Mouse (Mus musculus) naive thymus-derived CD4-positive, alpha-beta T cell, adult 2 months (primary cell): ENCODE results near the gene Adrm1.
"Not testable (repeated sequence)": the region's sequence is repeated elsewhere in the genome, so short reads cannot be mapped to it uniquely, and the experiment has no call there.

ENCODE experiments used
- DNase-seq: peaks from one replicate; pipeline ENCODE4 v3.0.0-alpha.2; 2011; ENCODE audit warnings: low read depth

The Adrm1 gene

DNA sequence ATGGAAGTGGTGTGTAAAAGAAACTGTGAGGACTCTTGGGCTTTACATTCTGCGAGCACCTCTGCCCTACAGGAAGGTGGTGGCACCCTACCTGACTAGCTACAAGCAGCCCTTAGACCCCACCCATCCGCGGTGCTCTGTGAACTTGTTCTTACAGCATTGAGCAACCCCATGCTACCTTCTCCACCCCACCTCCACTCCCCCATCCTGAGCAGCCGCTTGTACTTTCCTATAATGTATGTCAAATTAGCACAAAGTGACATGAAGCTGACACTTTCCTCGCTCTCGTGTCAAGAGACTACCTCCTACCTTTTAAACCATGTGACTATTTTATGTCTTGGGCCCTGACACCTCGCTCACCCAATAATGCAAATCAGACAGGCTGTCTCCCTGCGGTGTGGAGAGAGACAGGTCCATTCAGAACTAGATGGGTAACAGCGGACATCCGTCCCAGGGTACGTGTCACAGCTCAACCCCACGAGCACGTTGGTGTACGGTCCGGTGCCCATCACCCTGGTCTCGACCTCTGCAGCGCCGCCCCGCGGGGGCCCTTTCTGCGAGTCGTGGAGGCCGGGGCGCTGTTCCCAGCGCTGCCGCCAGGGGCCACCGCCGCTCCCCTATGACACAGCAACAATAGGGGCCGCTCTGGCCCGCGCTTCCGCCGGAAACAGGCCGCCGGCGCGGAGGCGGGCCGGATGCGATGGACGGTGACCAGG lies at the start of gene Adrm1:
Adrm1 (plus strand) TSS at position 680 of the 716 bp plus-strand sequence.
- DNase-seq = peak; percentile 98

DNA sequence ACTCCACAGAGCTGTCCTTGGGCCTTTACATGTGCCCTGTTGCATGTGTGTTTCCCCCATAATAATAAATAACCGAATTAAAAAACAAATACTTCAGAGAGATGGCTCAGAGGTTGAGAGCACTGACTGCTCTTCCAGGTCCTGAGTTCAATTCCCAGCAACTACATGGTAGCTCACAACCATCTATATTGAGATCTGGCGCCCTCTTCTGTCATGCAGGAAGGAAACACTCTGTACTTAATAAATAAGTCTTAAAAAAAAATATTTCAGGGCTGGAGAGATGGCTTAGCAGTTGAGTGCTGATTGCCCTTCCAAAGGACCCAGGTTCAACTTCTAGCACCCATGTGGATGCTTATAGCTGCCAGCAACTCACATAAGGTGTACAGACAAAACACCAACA lies 47.1 kb upstream of the Adrm1 start:
- DNase-seq = peak; percentile 21

DNA sequence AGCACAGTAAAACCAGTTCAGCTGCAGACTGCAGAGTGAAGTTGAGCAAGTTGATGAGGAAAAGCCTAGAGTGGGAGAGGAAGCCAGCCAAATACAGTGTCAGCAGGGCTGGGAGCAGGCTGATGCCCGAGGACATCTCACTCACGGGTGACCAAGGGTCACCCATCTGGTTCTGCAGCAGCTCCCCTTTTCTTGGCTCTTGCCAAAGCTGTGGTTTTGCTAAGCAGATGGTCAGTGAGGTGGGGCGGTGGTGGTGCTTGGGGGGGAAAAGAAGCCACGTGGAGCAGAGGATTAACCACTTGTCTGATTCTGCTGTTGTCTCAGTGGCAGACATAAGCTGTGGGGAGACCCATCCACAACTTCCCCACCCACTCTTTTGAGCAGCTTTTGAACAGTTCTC lies 45.1 kb upstream of the Adrm1 start:
- no peak for DNase-seq

DNA sequence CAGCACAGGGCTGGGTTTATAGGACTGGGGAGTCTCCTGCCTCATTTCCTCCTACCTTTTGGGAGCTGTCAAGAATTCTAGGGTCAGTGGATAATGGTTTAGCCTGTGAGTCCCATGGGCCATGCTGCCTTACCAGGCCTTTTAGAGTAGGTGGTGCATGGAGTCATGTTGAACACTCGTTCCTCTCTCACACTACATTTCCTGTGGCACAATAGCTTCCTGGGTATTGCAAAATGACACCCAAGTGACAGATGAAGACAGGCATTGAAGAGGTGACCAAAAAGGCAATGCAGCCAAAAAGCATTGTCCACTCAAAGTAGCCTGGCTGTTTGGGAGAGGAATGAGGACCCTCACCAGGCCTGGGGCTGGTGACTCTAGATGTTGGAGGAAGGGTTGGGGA lies 43.6 kb upstream of the Adrm1 start:
- no peak for DNase-seq

DNA sequence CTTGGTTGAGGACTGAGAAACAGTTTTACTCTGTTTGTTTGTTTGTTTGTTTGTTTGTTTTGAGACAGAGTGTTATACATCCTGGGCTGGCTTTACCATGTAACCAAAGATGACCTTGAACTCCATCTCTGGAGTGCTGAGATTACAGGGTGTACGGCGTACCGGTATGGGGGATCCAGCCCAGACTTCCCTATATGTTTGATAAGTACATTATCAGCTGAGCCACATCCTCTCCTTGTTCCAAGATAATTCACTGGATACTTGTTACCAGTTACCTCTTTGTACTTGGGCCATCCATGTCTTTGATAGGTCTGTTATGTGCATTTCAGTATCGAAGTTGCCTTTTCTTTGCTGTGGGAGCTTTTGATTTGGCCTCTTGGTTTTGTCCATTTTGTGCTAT lies 38.1 kb upstream of the Adrm1 start:
- no peak for DNase-seq

DNA sequence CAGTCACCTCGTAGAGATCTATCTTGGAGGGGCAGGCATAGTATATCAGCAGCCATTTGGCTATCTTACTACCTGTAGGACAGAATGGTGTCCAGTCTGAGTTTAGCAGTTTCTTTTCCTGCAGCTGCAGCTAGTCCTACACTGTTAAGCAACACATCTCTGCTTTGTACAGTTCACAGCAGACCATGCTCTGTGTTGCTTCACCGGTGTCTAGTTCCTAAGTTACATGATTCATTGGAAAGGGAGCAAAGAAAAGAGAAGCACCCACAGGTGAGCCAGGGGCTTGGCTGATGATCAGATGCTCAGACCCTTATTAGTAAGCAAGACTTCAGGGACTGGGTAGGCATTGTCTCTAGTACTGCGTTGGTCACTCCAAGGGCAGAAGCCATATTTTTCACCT lies 37.4 kb upstream of the Adrm1 start:
- DNase-seq = no peak

DNA sequence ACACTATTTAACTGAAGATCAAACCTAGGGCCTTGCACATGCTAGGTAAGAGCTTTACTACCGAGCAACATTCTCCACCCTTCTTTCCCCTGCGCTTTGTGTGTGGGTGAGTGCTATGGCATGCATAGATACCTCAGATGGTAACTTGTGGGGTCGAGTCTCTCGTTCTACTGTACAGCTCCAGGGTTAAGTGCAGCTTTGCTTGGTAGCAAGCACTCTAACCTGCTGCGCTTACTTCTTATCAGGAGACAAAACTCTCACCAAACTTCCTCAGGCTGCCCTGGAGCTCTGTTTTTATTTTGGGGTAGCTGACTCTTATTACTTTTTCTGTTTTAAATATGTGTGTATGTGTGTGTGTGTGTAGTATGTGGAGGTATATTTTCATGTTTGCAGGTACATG lies 35.9 kb upstream of the Adrm1 start:
- no peak for DNase-seq

DNA sequence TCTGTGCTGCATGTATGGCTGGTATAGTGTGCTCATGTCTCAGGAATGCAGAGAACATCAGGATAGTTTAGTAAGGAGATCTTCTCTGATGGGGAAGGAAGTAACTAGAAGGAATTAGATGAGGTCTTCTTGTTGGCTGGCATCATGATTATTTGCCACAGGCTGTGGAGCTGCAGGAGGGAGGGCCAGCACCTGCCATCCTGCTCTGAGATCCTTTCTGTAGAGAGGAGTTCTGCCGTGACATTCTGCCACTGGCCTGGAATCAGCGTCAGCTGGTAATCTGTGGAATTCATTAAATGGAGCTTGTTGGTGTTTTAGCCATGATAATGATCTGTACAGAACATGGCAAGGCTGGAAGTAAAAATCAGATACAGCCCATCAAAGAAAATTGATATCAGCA lies 25.2 kb upstream of the Adrm1 start:
- no peak for DNase-seq

DNA sequence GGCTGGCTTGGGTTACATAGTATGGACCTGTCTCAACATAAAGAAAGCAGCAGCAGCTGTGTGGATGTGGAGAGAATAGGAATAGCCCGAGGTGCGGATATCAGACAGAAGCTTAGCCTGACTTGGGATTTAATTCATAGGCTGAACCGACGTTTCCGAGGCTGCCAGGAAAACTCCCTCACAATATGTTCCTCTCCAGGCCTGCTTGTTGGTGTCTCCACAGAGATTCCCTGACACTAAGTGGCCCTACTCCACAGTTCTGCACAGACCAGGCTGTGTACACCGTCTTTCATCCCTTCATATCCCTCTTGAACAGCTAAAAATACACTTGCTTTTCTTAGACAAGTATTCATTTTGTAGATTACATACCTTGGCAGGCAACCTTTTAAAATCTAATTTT lies 23.9 kb upstream of the Adrm1 start:
- DNase-seq = no peak

DNA sequence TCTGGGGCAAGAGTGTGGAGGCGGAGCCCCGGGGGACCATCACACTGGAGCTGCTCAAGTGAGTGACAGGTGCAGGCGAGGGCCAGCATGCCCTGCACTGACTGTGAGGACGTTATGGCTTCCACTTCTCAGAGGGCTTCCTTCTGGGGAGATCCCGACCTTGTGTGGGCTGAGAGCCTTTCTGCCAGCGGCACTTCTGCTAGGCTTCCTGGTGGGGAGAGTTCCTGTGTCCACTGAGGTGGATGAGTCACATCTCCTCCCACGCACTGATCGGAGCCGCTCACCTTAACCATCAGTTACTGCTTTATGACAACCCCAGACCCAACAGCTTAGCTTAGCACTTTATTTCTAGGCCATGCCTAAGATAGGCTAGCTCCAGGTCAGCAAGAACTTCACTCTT lies 22.7 kb upstream of the Adrm1 start:
- DNase-seq = no peak

DNA sequence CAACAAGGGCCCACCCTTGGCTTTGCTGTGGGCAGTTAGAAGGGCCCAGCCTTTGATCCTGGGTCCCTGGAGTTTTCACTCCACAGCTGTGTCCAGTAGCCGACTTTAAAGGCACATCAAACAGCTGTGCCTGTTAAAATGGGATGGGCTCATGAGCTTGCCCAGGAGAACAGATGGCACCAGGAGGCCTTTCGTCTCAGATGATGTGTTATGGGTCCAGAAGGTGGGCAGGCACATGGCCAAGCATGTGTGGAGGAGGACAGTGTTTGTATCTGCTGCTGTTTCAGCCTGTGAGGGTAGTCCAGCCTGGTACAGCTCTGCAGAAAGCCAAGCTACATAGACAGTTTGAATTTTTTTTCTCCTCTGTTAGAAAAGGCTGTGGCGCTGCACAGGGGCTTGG lies 16.5 kb upstream of the Adrm1 start:
- no peak for DNase-seq

DNA sequence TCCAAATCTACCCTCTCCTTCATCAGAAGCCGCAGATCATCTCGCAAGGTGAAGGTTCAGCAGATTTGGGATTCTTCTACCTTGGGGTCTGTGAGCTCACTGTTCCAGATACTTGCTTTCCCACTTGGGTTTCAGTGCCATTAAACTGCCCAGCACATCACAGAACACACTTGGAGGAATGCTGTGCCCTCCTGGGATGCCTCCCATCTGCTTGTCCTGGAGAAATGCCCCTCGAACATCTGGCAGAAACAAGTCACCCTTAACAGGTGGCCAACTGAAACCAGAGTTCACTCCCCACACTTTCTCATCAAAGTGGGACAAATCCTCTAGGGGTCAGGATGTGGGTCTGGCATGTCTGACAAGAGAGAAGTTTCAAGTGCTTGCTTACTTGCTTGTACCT lies 12.7 kb upstream of the Adrm1 start:
- DNase-seq = no peak

DNA sequence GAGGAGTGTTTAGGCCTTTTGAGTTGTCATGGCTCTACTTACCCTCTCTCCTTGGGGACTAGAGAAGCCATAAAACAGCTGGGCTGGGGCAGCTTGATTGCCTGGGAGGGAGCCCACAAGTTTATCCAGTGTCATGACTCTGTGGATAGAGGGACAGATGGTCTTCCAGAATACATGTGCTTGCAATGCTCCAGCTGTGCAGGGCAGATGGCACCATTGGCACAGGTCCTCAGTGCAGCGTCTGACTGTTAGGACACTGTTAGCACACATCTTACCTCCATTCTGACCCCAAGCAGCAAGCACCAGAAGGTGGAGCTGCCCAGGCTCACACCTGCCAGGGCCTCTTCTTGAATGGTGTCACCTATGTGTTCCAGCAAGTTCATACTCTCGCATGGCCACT lies 5.4 kb upstream of the Adrm1 start:
- no peak for DNase-seq

DNA sequence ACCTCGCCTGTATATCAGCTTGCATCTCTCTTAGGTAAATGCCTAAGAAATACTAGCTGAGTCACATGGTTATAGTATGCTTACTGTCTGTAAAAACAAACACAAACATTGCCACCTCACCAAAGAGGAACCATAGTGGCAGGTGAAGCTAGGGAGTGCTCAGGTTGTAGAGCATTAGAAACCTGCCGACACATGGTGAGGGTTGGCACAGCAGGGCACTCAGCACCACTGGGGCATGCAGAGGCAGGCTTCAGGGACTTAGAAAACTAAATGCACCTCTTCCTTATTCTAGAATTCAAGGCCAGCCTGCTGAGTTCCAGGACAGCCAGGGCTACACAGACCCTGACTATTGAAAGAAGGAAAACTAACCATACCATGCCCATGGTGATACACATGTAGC lies 4.4 kb upstream of the Adrm1 start:
- no peak for DNase-seq

DNA sequence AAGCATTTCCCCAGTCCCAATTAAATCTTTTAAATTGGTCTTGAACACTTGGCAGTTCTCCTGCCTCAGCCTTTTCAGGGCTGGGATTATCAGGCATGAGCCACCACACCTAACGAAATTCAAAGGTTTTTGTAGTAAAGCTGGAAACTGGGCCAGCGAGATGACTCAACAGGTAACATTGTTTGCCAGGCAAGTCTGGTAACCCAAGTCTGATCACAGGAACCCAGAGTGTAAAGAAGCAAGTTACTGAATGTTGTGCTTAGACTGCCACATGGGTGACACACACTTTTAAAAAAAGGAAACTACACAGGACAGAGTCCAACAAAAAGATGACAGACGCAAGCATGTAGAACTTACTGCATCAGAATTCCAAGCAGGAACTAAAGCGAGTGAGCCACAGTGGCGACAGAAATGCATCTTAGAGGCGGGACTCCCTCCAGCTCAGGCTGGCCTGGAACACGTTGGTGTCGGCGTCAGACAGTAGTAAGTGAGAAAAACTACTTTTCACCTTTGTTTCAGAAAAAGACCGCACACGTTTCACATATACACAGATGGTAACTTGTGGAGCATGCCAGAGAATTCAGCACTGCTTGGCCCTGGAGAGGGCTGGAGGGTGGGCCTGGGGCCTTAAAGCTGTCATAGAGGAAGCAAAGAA lies 1.0 kb upstream of the Adrm1 start:
- no peak for DNase-seq

DNA sequence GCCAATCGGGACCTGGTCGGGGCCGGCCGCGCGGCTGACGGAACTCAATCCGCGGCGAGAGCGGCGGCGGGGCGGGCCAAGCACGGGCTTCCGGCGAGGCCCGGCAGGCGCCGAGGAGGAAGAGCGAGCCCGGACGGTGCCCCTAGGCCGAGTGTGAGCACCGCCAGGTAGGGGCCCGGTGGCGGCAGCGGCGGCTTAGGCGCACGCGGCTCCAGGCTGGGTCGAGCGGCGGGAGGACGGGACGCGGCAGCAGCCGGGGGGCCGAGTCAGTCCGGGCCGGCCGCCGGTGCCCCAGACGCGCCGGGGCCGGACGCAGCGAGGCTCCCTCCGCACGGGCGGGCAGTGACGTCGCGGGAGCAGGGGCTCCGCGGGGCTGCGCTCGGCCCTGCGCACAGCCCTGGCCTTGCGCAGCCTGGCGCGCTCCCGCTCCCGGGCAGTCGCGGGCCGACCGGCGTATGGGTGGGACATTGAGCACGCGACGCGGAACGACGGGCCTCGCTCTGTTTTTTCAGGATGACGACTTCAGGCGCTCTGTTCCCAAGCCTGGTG lies 311 bp downstream of the Adrm1 start:
- DNase-seq = no peak

DNA sequence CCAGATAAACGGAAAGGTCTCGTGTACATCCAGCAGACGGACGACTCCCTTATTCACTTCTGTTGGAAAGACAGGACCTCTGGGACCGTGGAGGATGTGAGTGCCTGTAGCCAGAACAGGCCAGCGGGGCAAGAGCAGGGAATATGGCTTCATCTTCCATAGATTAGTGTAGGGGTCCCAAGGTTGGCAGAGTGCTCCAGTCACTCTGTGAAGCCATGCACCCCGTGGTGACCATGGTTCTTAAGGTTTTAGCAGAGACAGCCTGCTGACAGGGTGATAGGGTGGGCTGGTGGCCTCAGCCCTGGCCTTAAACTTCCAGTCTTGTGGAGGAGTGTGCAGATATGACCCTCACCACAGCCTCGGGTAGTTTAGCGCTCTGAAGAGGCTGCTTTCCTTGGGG lies 867 bp downstream of the Adrm1 start:
- DNase-seq = peak; percentile 31

DNA sequence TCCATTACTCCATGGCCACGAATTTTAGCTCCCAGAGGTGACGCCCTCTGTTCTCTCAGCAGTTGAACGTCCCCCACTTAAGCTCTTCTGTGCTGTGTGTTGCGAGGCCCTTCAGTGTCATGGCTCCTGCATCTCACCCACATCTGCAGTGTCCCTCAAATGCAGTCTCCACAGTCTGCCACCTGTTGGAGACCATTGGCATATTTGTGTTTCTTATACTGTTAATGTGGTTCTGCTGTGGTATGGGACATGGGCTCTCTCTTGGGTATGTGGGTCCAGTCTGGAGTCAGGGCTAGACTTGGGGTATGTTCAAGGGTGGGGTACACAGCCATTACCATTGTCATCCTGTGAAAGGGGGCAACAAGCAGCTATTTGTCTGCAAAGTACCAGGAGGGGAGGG lies 1.9 kb downstream of the Adrm1 start:
- peak; percentile 46 for DNase-seq

DNA sequence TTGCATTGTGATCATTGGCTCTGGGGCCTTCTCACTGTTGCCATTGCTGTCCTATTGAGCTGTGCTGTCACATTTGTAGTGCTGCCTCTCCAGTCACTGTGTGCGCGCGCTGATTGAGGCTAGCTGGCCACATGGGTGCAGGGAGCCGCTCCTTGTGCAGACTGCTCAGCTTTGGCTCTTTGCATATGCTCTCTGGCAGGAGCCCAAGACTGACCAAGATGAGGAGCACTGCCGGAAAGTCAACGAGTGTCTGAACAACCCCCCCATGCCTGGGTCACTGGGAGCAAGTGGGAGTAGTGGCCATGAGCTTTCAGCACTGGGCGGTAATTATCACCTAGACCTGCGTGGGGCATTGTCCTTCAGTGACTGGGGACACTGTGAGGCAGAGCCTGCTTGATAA lies 2.4 kb downstream of the Adrm1 start:
- not testable (repeated sequence) for DNase-seq

DNA sequence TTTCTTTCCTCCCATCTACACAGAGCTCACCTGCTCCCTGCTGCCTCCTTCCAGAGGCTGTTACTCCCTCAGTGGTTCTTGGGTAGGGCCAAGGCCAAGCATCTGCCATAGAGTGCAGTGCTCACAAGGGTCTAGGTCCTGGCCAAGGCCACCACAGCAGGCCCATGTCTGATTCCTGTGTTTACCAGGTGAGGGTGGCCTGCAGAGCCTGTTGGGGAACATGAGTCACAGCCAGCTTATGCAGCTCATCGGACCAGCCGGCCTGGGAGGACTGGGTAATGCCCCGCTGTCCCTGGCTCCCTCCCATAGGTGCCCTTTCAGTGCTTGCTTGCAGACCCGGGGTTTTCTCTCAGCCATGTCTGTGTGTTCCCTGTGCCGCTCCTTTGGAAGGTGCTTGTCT lies 2.8 kb downstream of the Adrm1 start:
- DNase-seq = no peak

DNA sequence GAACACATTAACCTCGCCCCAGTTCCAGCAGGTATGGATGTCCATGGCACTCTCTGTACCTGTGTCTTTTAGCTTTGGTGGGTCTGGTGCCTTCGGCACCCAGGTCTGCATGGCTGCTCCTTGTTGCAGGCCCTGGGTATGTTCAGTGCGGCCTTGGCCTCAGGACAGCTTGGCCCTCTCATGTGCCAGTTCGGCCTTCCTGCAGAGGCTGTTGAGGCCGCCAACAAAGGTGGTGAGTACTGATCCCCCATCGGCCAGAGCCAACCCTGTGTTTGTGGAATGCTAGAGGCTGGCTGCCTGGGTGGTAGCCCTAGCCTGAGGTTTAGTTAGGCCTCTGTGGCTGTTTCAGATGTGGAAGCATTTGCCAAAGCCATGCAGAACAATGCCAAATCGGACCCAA lies 4.4 kb downstream of the Adrm1 start:
- DNase-seq = no peak

DNA sequence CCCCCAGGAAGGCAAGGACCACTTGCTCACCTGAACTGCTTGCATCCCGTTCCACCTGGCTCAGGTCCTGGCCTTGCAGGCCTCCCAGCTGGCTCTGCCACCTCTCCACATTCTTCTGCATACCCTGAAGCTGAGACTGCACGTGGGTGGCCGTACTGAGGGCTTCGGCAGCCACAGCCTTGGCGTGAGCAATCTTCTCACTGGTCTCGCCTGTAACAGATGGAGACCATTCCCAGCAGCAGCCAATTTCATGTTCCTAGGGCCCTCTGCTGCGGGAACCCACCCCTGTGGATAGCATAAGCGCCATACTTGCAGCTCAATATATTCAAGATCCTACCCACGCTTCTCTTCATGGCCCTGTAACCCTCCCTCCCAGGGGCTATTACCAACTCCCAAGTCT lies 10.3 kb downstream of the Adrm1 start:
- no peak for DNase-seq

DNA sequence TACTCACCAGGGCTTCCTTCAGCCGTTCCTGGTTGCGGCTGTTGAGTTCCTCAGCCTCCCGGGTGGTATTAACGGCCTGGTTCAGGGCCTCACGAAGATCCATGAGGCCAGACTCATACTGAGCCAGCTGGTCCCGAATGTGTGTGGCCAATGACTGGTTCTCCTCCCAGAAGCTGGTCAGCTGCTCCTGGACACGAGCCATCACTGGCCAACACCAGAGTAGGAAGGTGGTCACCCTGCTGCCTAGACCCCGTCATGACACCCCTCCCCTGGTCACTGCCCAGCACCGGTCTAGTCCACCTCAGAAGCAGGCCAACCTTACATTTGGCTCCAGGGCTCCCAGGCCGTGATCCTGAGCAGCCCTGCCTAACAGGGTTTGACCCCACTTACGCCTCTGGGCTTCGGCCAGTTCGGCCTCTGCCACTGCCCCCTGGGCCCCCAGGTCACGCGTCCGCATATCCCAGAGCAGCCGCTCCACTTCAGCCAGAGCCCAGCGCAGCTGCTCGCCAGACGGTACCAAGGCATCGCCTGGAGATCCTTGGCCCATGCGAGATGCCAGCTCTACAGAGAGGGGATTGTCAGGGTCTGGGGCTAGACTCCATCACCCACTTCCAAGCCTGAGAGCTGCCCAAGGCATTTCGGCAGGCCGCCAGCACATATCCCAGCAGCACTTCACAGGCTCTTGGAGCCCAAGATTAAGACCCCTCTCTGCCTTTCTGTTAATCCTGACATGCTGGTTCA lies 12.9 kb downstream of the Adrm1 start:
- no peak for DNase-seq
